Mouse (Mus musculus): Measurements from ENCODE around the gene Snx17. TPM values are rescaled to one million over a fixed set of nuclear protein-coding genes. Genes with fewer than 3 reads are reported as not detected.

The Snx17 gene
- polyA plus RNA-seq, 1 experiment from 2014 or later = 145 TPM

GRCm38 (mm10) chr5:31179766-31180630, 13.0 kb upstream of the Snx17 start, which contains the start of the genes Gm29609 and Gtf3c2:
Gene Gm29609, minus strand, starts transcription at chr5:31179911.
Gene Gtf3c2, minus strand, starts transcription at chr5:31180144.
- WGBS = under 1% methylated on average over 59 of the region's 59 CpGs
- Histone ChIP-seq H3K4me2 (ENCODE audit: low read depth, low read length) (peak within 1 kb of the TSS; percentile 87), H3K36me3 (ENCODE audit: control insufficient read depth, insufficient read depth, low read length) (no peaks in the 10 kb centered on the region), H3K4me3 (ENCODE audit: low read length) (peak within 1 kb of the TSS; percentile 97), H3K4me1 (replicated peaks; ENCODE audit: control insufficient read depth, insufficient read depth, low read length) (peaks cover 8% of the 10 kb centered on the region), H3K27ac (ENCODE audit: low read length) (peak within 1 kb of the TSS; percentile 100), H3K27me3 (ENCODE audit: control insufficient read depth, insufficient read depth, low read depth, low read length) (no peaks in the 10 kb centered on the region), H3K9ac (ENCODE audit: low read length) (peak within 1 kb of the TSS; percentile 82), H3K9me3 (ENCODE audit: control insufficient read depth, low read length) (no peaks in the 10 kb centered on the region)
- ATAC-seq (ENCODE audit: low read depth) = peak; percentile 98

- Histone ChIP-seq H3K27ac (ENCODE audit: low read length) (no peak overlapping the region), H3K9ac (ENCODE audit: low read length) (no peak overlapping the region), H3K4me2 (ENCODE audit: low read depth, low read length) (no peak overlapping the region), H3K36me3 (ENCODE audit: control insufficient read depth, insufficient read depth, low read length) (no peaks in the 10 kb centered on the region), H3K4me1 (replicated peaks; ENCODE audit: control insufficient read depth, insufficient read depth, low read length) (peaks cover 8% of the 10 kb centered on the region), H3K4me3 (ENCODE audit: low read length) (no peak overlapping the region), H3K9me3 (ENCODE audit: control insufficient read depth, low read length) (no peaks in the 10 kb centered on the region), H3K27me3 (ENCODE audit: control insufficient read depth, insufficient read depth, low read depth, low read length) (no peaks in the 10 kb centered on the region)
- WGBS = 91% methylated on average over 9 of the region's 9 CpGs
- no peak for ATAC-seq (ENCODE audit: low read depth)
These were observed 11.8 kb upstream of the Snx17 start for GRCm38 (mm10) chr5:31181183-31181770.

GRCm38 (mm10) chr5:31183678-31184077, 9.3 kb upstream of the Snx17 start:
- peaks cover 19% of the 10 kb centered on the region for H3K36me3 ChIP-seq (ENCODE audit: control insufficient read depth, insufficient read depth, low read length)
- no peak for ATAC-seq (ENCODE audit: low read depth)
- H3K9me3 ChIP-seq (ENCODE audit: control insufficient read depth, low read length) = no peaks in the 10 kb centered on the region
- H3K27ac ChIP-seq (ENCODE audit: low read length) = no peak overlapping the region
- no peaks in the 10 kb centered on the region for H3K27me3 ChIP-seq (ENCODE audit: control insufficient read depth, insufficient read depth, low read depth, low read length)
- H3K4me3 ChIP-seq (ENCODE audit: low read length) = no peak overlapping the region
- H3K9ac ChIP-seq (ENCODE audit: low read length) = no peak overlapping the region
- peaks cover 3% of the 10 kb centered on the region; the same call in 1 of the 2 replicates for H3K4me1 ChIP-seq (replicated peaks; ENCODE audit: control insufficient read depth, insufficient read depth, low read length)
- 42% methylated on average over 4 of the region's 4 CpGs for WGBS
- no peak overlapping the region for H3K4me2 ChIP-seq (ENCODE audit: low read depth, low read length)

DNA sequence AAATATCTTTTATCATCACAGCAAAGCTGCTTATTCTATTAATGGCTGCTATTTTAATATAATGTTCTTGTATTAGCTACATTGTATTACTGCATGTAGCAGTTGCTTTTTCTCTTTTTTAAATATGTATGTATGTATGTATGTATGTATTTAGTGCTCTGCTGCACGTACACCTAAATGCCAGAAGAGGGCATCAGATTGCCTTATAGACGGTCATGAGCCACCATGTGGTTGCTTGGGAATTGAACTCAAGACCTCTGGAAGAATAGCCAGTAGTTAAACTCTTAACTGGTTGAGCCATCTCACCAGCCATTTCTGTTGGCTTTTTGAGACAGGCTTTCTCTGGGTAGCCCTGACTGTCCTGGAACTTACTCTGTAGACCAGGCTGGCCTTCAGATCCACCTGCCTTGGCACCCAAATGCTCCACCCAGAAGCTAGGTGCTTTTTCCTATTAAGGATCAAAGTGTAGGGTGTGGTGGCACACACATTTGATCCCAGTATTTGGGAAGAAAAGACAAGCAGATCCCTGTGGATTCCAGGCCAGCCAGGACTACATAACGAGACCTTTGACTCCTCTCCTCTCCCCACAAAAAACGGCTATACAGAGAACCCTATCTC, 4.7 kb upstream of the Snx17 start:
- H3K27me3 ChIP-seq (ENCODE audit: control insufficient read depth, insufficient read depth, low read depth, low read length) = no peaks in the 10 kb centered on the region
- 75% methylated on average over 4 of the region's 4 CpGs for WGBS
- H3K36me3 ChIP-seq (ENCODE audit: control insufficient read depth, insufficient read depth, low read length) = peaks cover 37% of the 10 kb centered on the region
- H3K9ac ChIP-seq (ENCODE audit: low read length) = no peak overlapping the region
- no peak for ATAC-seq (ENCODE audit: low read depth)
- H3K4me3 ChIP-seq (ENCODE audit: low read length) = no peak overlapping the region
- H3K27ac ChIP-seq (ENCODE audit: low read length) = no peak overlapping the region
- no peaks in the 10 kb centered on the region for H3K9me3 ChIP-seq (ENCODE audit: control insufficient read depth, low read length)
- H3K4me2 ChIP-seq (ENCODE audit: low read depth, low read length) = no peak overlapping the region
- peaks cover 5% of the 10 kb centered on the region; the same call in 1 of the 2 replicates for H3K4me1 ChIP-seq (replicated peaks; ENCODE audit: control insufficient read depth, insufficient read depth, low read length)

DNA sequence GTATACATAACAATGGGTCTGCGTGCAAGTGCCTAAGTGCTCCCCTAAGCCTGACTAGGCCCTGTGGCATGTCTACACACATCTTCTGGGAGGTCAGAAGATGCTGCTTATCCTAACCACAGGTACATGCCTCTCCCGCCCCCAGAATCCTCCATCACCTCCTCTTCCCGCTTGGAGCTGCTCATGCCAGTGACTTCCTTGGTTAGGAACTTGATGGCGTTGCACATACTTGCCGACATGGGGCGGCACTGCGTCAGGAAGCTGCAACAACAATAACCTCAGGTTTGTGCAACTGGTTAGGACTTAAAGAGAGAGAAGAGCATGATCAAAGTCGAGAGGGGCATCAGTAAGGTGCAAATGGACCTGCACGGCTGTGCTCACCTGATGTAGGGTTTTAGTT, 2.8 kb upstream of the Snx17 start:
- Histone ChIP-seq H3K36me3 (ENCODE audit: control insufficient read depth, insufficient read depth, low read length) (peaks cover 44% of the 10 kb centered on the region), H3K4me2 (ENCODE audit: low read depth, low read length) (no peak overlapping the region), H3K27ac (ENCODE audit: low read length) (no peak overlapping the region), H3K9ac (ENCODE audit: low read length) (no peak overlapping the region), H3K4me1 (replicated peaks; ENCODE audit: control insufficient read depth, insufficient read depth, low read length) (peaks cover 15% of the 10 kb centered on the region), H3K27me3 (ENCODE audit: control insufficient read depth, insufficient read depth, low read depth, low read length) (no peaks in the 10 kb centered on the region), H3K4me3 (ENCODE audit: low read length) (no peak overlapping the region), H3K9me3 (ENCODE audit: control insufficient read depth, low read length) (no peaks in the 10 kb centered on the region)
- ATAC-seq (ENCODE audit: low read depth) = no peak
- 85% methylated on average over 9 of the region's 9 CpGs for WGBS

GRCm38 (mm10) chr5:31192045-31192938, 735 bp upstream of the Snx17 start:
- Histone ChIP-seq H3K9ac (ENCODE audit: low read length) (peak overlapping the region; percentile 93), H3K4me1 (replicated peaks; ENCODE audit: control insufficient read depth, insufficient read depth, low read length) (peaks cover 15% of the 10 kb centered on the region), H3K27me3 (ENCODE audit: control insufficient read depth, insufficient read depth, low read depth, low read length) (no peaks in the 10 kb centered on the region), H3K9me3 (ENCODE audit: control insufficient read depth, low read length) (no peaks in the 10 kb centered on the region), H3K36me3 (ENCODE audit: control insufficient read depth, insufficient read depth, low read length) (peaks cover 60% of the 10 kb centered on the region), H3K4me3 (ENCODE audit: low read length) (peak overlapping the region; percentile 99), H3K4me2 (ENCODE audit: low read depth, low read length) (peak overlapping the region; percentile 72), H3K27ac (ENCODE audit: low read length) (peak overlapping the region; percentile 94)
- ATAC-seq (ENCODE audit: low read depth) = peak; percentile 62
- WGBS = 10% methylated on average over 42 of the region's 42 CpGs

- H3K27me3 ChIP-seq (ENCODE audit: control insufficient read depth, insufficient read depth, low read depth, low read length) = no peaks in the 10 kb centered on the region
- 8% methylated on average over 25 of the region's 25 CpGs for WGBS
- H3K9me3 ChIP-seq (ENCODE audit: control insufficient read depth, low read length) = no peaks in the 10 kb centered on the region
- peak overlapping the region; percentile 89 for H3K4me2 ChIP-seq (ENCODE audit: low read depth, low read length)
- ATAC-seq (ENCODE audit: low read depth) = no peak
- peak overlapping the region; percentile 99 for H3K4me3 ChIP-seq (ENCODE audit: low read length)
- peak overlapping the region; percentile 93 for H3K9ac ChIP-seq (ENCODE audit: low read length)
- H3K27ac ChIP-seq (ENCODE audit: low read length) = peak overlapping the region; percentile 88
- peaks cover 59% of the 10 kb centered on the region for H3K36me3 ChIP-seq (ENCODE audit: control insufficient read depth, insufficient read depth, low read length)
- peaks cover 15% of the 10 kb centered on the region for H3K4me1 ChIP-seq (replicated peaks; ENCODE audit: control insufficient read depth, insufficient read depth, low read length)
These were observed 729 bp downstream of the Snx17 start for GRCm38 (mm10) chr5:31193631-31194281.

All from lung, embryonic 16.5 days (tissue).